Mouse (Mus musculus): ENCODE results near the gene Faim. TPM values are rescaled to one million over a fixed set of nuclear protein-coding genes. Genes with fewer than 3 reads are reported as not detected.

Gene Faim
- polyA plus RNA-seq, 1 experiment from 2014 or later: 45.7 TPM

GRCm38 (mm10) chr9:98956591-98957381, 29.4 kb upstream of the Faim start:
- H3K4me2 ChIP-seq (ENCODE audit: low read length): peak overlapping the region; percentile 64
- WGBS: under 1% methylated on average over 79 of the region's 80 CpGs
- no peaks in the 10 kb centered on the region for H3K9me3 ChIP-seq (ENCODE audit: control insufficient read depth, low read length)
- no peaks in the 10 kb centered on the region for H3K36me3 ChIP-seq (ENCODE audit: control insufficient read depth, insufficient read depth, low read length)
- H3K27ac ChIP-seq (ENCODE audit: low read depth): no peak overlapping the region
- H3K4me3 ChIP-seq (ENCODE audit: low read depth, low read length): peak overlapping the region; percentile 36
- peaks cover 99% of the 10 kb centered on the region for H3K27me3 ChIP-seq (replicated peaks; ENCODE audit: control insufficient read depth, insufficient read depth, low read length)
- peaks cover 19% of the 10 kb centered on the region for H3K4me1 ChIP-seq (replicated peaks; ENCODE audit: control insufficient read depth, insufficient read depth, low read length)
- H3K9ac ChIP-seq (ENCODE audit: low read length): no peak overlapping the region
- ATAC-seq (replicated peaks; ENCODE audit: low FRiP score, low TSS enrichment, low read depth): no peak
- peak; percentile 84 for DNase-seq (ENCODE audit: low spot score)

- no peak overlapping the region for H3K4me3 ChIP-seq (ENCODE audit: low read depth, low read length)
- H3K36me3 ChIP-seq (ENCODE audit: control insufficient read depth, insufficient read depth, low read length): no peaks in the 10 kb centered on the region
- peaks cover 19% of the 10 kb centered on the region for H3K4me1 ChIP-seq (replicated peaks; ENCODE audit: control insufficient read depth, insufficient read depth, low read length)
- 1% methylated on average over 23 of the region's 23 CpGs for WGBS
- H3K9me3 ChIP-seq (ENCODE audit: control insufficient read depth, low read length): no peaks in the 10 kb centered on the region
- ATAC-seq (replicated peaks; ENCODE audit: low FRiP score, low TSS enrichment, low read depth): no peak
- H3K27ac ChIP-seq (ENCODE audit: low read depth): no peak overlapping the region
- H3K4me2 ChIP-seq (ENCODE audit: low read length): no peak overlapping the region
- peaks cover 99% of the 10 kb centered on the region for H3K27me3 ChIP-seq (replicated peaks; ENCODE audit: control insufficient read depth, insufficient read depth, low read length)
- no peak overlapping the region for H3K9ac ChIP-seq (ENCODE audit: low read length)
- DNase-seq (ENCODE audit: low spot score): peak; percentile 80
Measured at GRCm38 (mm10) chr9:98957751-98958351, 28.3 kb upstream of the Faim start.

GRCm38 (mm10) chr9:98958628-98959027, 27.5 kb upstream of the Faim start:
- Histone ChIP-seq H3K4me2 (ENCODE audit: low read length) (no peak overlapping the region), H3K27me3 (replicated peaks; ENCODE audit: control insufficient read depth, insufficient read depth, low read length) (peaks cover 99% of the 10 kb centered on the region), H3K4me1 (replicated peaks; ENCODE audit: control insufficient read depth, insufficient read depth, low read length) (peaks cover 19% of the 10 kb centered on the region), H3K9me3 (ENCODE audit: control insufficient read depth, low read length) (no peaks in the 10 kb centered on the region), H3K27ac (ENCODE audit: low read depth) (no peak overlapping the region), H3K36me3 (ENCODE audit: control insufficient read depth, insufficient read depth, low read length) (no peaks in the 10 kb centered on the region), H3K4me3 (ENCODE audit: low read depth, low read length) (no peak overlapping the region), H3K9ac (ENCODE audit: low read length) (no peak overlapping the region)
- DNase-seq (ENCODE audit: low spot score): peak; percentile 66
- WGBS: 7% methylated on average over 6 of the region's 6 CpGs
- no peak for ATAC-seq (replicated peaks; ENCODE audit: low FRiP score, low TSS enrichment, low read depth)

- peaks cover 98% of the 10 kb centered on the region for H3K27me3 ChIP-seq (replicated peaks; ENCODE audit: control insufficient read depth, insufficient read depth, low read length)
Measured at GRCm38 (mm10) chr9:98959851-98960250, 26.3 kb upstream of the Faim start.

GRCm38 (mm10) chr9:98960348-98960747, 25.8 kb upstream of the Faim start:
- ATAC-seq (replicated peaks; ENCODE audit: low FRiP score, low TSS enrichment, low read depth) (no peak), DNase-seq (ENCODE audit: low spot score) (no peak)
- Histone ChIP-seq H3K4me1 (replicated peaks; ENCODE audit: control insufficient read depth, insufficient read depth, low read length) (peaks cover 16% of the 10 kb centered on the region), H3K27me3 (replicated peaks; ENCODE audit: control insufficient read depth, insufficient read depth, low read length) (peaks cover 98% of the 10 kb centered on the region), H3K9me3 (ENCODE audit: control insufficient read depth, low read length) (no peaks in the 10 kb centered on the region), H3K4me3 (ENCODE audit: low read depth, low read length) (no peak overlapping the region), H3K4me2 (ENCODE audit: low read length) (no peak overlapping the region), H3K9ac (ENCODE audit: low read length) (no peak overlapping the region), H3K27ac (ENCODE audit: low read depth) (no peak overlapping the region), H3K36me3 (ENCODE audit: control insufficient read depth, insufficient read depth, low read length) (no peaks in the 10 kb centered on the region)
- WGBS: 16% methylated on average over 5 of the region's 5 CpGs

More at GRCm38 (mm10) chr9:98959851-98960250, 26.3 kb upstream of the Faim start:
- peaks cover 19% of the 10 kb centered on the region for H3K4me1 ChIP-seq (replicated peaks; ENCODE audit: control insufficient read depth, insufficient read depth, low read length)
- no peak overlapping the region for H3K9ac ChIP-seq (ENCODE audit: low read length)
- DNase-seq (ENCODE audit: low spot score) (no peak), ATAC-seq (replicated peaks; ENCODE audit: low FRiP score, low TSS enrichment, low read depth) (no peak)
- no peak overlapping the region for H3K4me2 ChIP-seq (ENCODE audit: low read length)
- H3K9me3 ChIP-seq (ENCODE audit: control insufficient read depth, low read length): no peaks in the 10 kb centered on the region
- H3K36me3 ChIP-seq (ENCODE audit: control insufficient read depth, insufficient read depth, low read length): no peaks in the 10 kb centered on the region
- 35% methylated on average over 3 of the region's 3 CpGs for WGBS
- H3K27ac ChIP-seq (ENCODE audit: low read depth): no peak overlapping the region
- H3K4me3 ChIP-seq (ENCODE audit: low read depth, low read length): no peak overlapping the region

- H3K9ac ChIP-seq (ENCODE audit: low read length): no peak overlapping the region
- no peak overlapping the region for H3K27ac ChIP-seq (ENCODE audit: low read depth)
- WGBS: 7% methylated on average over 22 of the region's 22 CpGs
- DNase-seq (ENCODE audit: low spot score) (no peak), ATAC-seq (replicated peaks; ENCODE audit: low FRiP score, low TSS enrichment, low read depth) (no peak)
- H3K36me3 ChIP-seq (ENCODE audit: control insufficient read depth, insufficient read depth, low read length): no peaks in the 10 kb centered on the region
- no peak overlapping the region for H3K4me3 ChIP-seq (ENCODE audit: low read depth, low read length)
- peaks cover 96% of the 10 kb centered on the region for H3K27me3 ChIP-seq (replicated peaks; ENCODE audit: control insufficient read depth, insufficient read depth, low read length)
- H3K4me1 ChIP-seq (replicated peaks; ENCODE audit: control insufficient read depth, insufficient read depth, low read length): peaks cover 2% of the 10 kb centered on the region; the same call in 1 of the 2 replicates
- H3K4me2 ChIP-seq (ENCODE audit: low read length): no peak overlapping the region
- H3K9me3 ChIP-seq (ENCODE audit: control insufficient read depth, low read length): no peaks in the 10 kb centered on the region
Measured at GRCm38 (mm10) chr9:98961591-98962477, 24.3 kb upstream of the Faim start.

GRCm38 (mm10) chr9:98962478-98963142, 23.6 kb upstream of the Faim start:
- H3K9ac ChIP-seq (ENCODE audit: low read length): no peak overlapping the region
- no peak overlapping the region for H3K4me2 ChIP-seq (ENCODE audit: low read length)
- H3K27ac ChIP-seq (ENCODE audit: low read depth): no peak overlapping the region
- H3K4me3 ChIP-seq (ENCODE audit: low read depth, low read length): no peak overlapping the region
- H3K4me1 ChIP-seq (replicated peaks; ENCODE audit: control insufficient read depth, insufficient read depth, low read length): no peaks in the 10 kb centered on the region
- H3K36me3 ChIP-seq (ENCODE audit: control insufficient read depth, insufficient read depth, low read length): no peaks in the 10 kb centered on the region
- H3K27me3 ChIP-seq (replicated peaks; ENCODE audit: control insufficient read depth, insufficient read depth, low read length): peaks cover 96% of the 10 kb centered on the region
- DNase-seq (ENCODE audit: low spot score) (no peak), ATAC-seq (replicated peaks; ENCODE audit: low FRiP score, low TSS enrichment, low read depth) (no peak)
- H3K9me3 ChIP-seq (ENCODE audit: control insufficient read depth, low read length): no peaks in the 10 kb centered on the region
- 2% methylated on average over 20 of the region's 20 CpGs for WGBS

- Histone ChIP-seq H3K4me3 (ENCODE audit: low read depth, low read length) (no peak overlapping the region), H3K9ac (ENCODE audit: low read length) (no peak overlapping the region), H3K9me3 (ENCODE audit: control insufficient read depth, low read length) (no peaks in the 10 kb centered on the region), H3K4me2 (ENCODE audit: low read length) (no peak overlapping the region), H3K4me1 (replicated peaks; ENCODE audit: control insufficient read depth, insufficient read depth, low read length) (no peaks in the 10 kb centered on the region), H3K27ac (ENCODE audit: low read depth) (no peak overlapping the region), H3K27me3 (replicated peaks; ENCODE audit: control insufficient read depth, insufficient read depth, low read length) (peaks cover 86% of the 10 kb centered on the region), H3K36me3 (ENCODE audit: control insufficient read depth, insufficient read depth, low read length) (no peaks in the 10 kb centered on the region)
- no peak for DNase-seq (ENCODE audit: low spot score)
- ATAC-seq (replicated peaks; ENCODE audit: low FRiP score, low TSS enrichment, low read depth): no peak
- 6% methylated on average over 18 of the region's 18 CpGs for WGBS
Measured at GRCm38 (mm10) chr9:98963661-98964060, 22.5 kb upstream of the Faim start.
